Mouse (Mus musculus): ENCODE results near the gene Mob3b. TPM values are rescaled to one million over a fixed set of nuclear protein-coding genes. Genes with fewer than 3 reads are reported as not detected.

Mob3b gene
- polyA plus RNA-seq, 1 experiment = 0.12 TPM

GRCm38 (mm10) chr4:35148326-35148725, 9.0 kb downstream of the Mob3b start:
- TF ChIP-seq MAX (IDR thresholded peaks at IDR 0.05; ENCODE audit: low read depth) (no peak), MYOD1 (IDR thresholded peaks at IDR 0.05; ENCODE audit: control insufficient read depth in 1 of 3, insufficient read length in 2 of 3, low read depth in 2 of 3) (no peak), USF1 (IDR thresholded peaks at IDR 0.05; ENCODE audit: low read depth) (no peak), MYOG (IDR thresholded peaks at IDR 0.05; ENCODE audit: control insufficient read depth in 1 of 3, insufficient read depth in 1 of 3, insufficient read length in 2 of 3, low read depth in 2 of 3) (no peak), POLR2A (IDR thresholded peaks at IDR 0.05; ENCODE audit: insufficient read length, low read depth) (no peak), POLR2AphosphoS2 (IDR thresholded peaks at IDR 0.05; ENCODE audit: insufficient read length, low read depth) (no peak), E2F4 (IDR thresholded peaks at IDR 0.05; ENCODE audit: insufficient read depth) (no peak), TCF12 (IDR thresholded peaks at IDR 0.05; ENCODE audit: insufficient read depth, poor library complexity, severe bottlenecking) (no peak), REST (IDR thresholded peaks at IDR 0.05; ENCODE audit: insufficient read depth, insufficient read length) (no peak), TCF3 (IDR thresholded peaks at IDR 0.05; ENCODE audit: insufficient read length, low read depth) (no peak), SRF (IDR thresholded peaks at IDR 0.05; ENCODE audit: control insufficient read depth, insufficient read length, low read depth) (no peak), CEBPB (IDR thresholded peaks at IDR 0.05; ENCODE audit: insufficient read depth, poor library complexity, severe bottlenecking) (no peak)
- no peaks in the 10 kb centered on the region for H3K36me3 ChIP-seq (ENCODE audit: control insufficient read depth, insufficient read depth)

GRCm38 (mm10) chr4:35146597-35146996, 10.7 kb downstream of the Mob3b start:
- Histone ChIP-seq H3ac (ENCODE audit: control insufficient read depth, insufficient read length) (no peak overlapping the region), H3K36me3 (ENCODE audit: control insufficient read depth, insufficient read depth) (no peaks in the 10 kb centered on the region), H3K79me2 (ENCODE audit: control insufficient read depth, insufficient read depth) (no peaks in the 10 kb centered on the region), H3K4me2 (ENCODE audit: low read depth) (no peak overlapping the region), H3K27me3 (ENCODE audit: control insufficient read depth, insufficient read depth, insufficient read length) (no peaks in the 10 kb centered on the region), H3K4me3 (no peak overlapping the region)
- TF ChIP-seq REST (IDR thresholded peaks at IDR 0.05; ENCODE audit: insufficient read depth, insufficient read length) = no peak
- no peak for TF ChIP-seq CEBPB (IDR thresholded peaks at IDR 0.05; ENCODE audit: insufficient read depth, poor library complexity, severe bottlenecking)
- no peak for TF ChIP-seq TCF3 (IDR thresholded peaks at IDR 0.05; ENCODE audit: insufficient read length, low read depth)
- no peak for TF ChIP-seq MAX (IDR thresholded peaks at IDR 0.05; ENCODE audit: low read depth)
- no peak for TF ChIP-seq POLR2AphosphoS2 (IDR thresholded peaks at IDR 0.05; ENCODE audit: insufficient read length, low read depth)
- no peak for TF ChIP-seq MYOD1 (IDR thresholded peaks at IDR 0.05; ENCODE audit: control insufficient read depth in 1 of 3, insufficient read length in 2 of 3, low read depth in 2 of 3)

More at GRCm38 (mm10) chr4:35148326-35148725, 9.0 kb downstream of the Mob3b start:
- H3K4me2 ChIP-seq (ENCODE audit: low read depth) = no peak overlapping the region
- H3K4me3 ChIP-seq = no peak overlapping the region
- H3K79me2 ChIP-seq (ENCODE audit: control insufficient read depth, insufficient read depth) = no peaks in the 10 kb centered on the region
- no peak overlapping the region for H3ac ChIP-seq (ENCODE audit: control insufficient read depth, insufficient read length)
- H3K27me3 ChIP-seq (ENCODE audit: control insufficient read depth, insufficient read depth, insufficient read length) = no peaks in the 10 kb centered on the region

GRCm38 (mm10) chr4:35145726-35146125, 11.6 kb downstream of the Mob3b start:
- H3K4me3 ChIP-seq = no peak overlapping the region
- no peaks in the 10 kb centered on the region for H3K79me2 ChIP-seq (ENCODE audit: control insufficient read depth, insufficient read depth)
- H3K4me2 ChIP-seq (ENCODE audit: low read depth) = no peak overlapping the region
- no peaks in the 10 kb centered on the region for H3K27me3 ChIP-seq (ENCODE audit: control insufficient read depth, insufficient read depth, insufficient read length)
- TF ChIP-seq E2F4 (IDR thresholded peaks at IDR 0.05; ENCODE audit: insufficient read depth) = no peak
- TF ChIP-seq USF1 (IDR thresholded peaks at IDR 0.05; ENCODE audit: low read depth) = no peak
- TF ChIP-seq SRF (IDR thresholded peaks at IDR 0.05; ENCODE audit: control insufficient read depth, insufficient read length, low read depth) = no peak
- TF ChIP-seq REST (IDR thresholded peaks at IDR 0.05; ENCODE audit: insufficient read depth, insufficient read length) = no peak
- TF ChIP-seq MYOD1 (IDR thresholded peaks at IDR 0.05; ENCODE audit: control insufficient read depth in 1 of 3, insufficient read length in 2 of 3, low read depth in 2 of 3) = no peak
- TF ChIP-seq TCF12 (IDR thresholded peaks at IDR 0.05; ENCODE audit: insufficient read depth, poor library complexity, severe bottlenecking) = no peak
- no peak for TF ChIP-seq POLR2AphosphoS2 (IDR thresholded peaks at IDR 0.05; ENCODE audit: insufficient read length, low read depth)
- no peak for TF ChIP-seq POLR2A (IDR thresholded peaks at IDR 0.05; ENCODE audit: insufficient read length, low read depth)
- no peak for TF ChIP-seq TCF3 (IDR thresholded peaks at IDR 0.05; ENCODE audit: insufficient read length, low read depth)
- no peak for TF ChIP-seq MAX (IDR thresholded peaks at IDR 0.05; ENCODE audit: low read depth)
- no peak for TF ChIP-seq MYOG (IDR thresholded peaks at IDR 0.05; ENCODE audit: control insufficient read depth in 1 of 3, insufficient read depth in 1 of 3, insufficient read length in 2 of 3, low read depth in 2 of 3)
- no peak for TF ChIP-seq CEBPB (IDR thresholded peaks at IDR 0.05; ENCODE audit: insufficient read depth, poor library complexity, severe bottlenecking)
- no peak overlapping the region for H3ac ChIP-seq (ENCODE audit: control insufficient read depth, insufficient read length)
- no peaks in the 10 kb centered on the region for H3K36me3 ChIP-seq (ENCODE audit: control insufficient read depth, insufficient read depth)

GRCm38 (mm10) chr4:35143472-35144102, 13.7 kb downstream of the Mob3b start:
- H3K4me3 ChIP-seq = no peak overlapping the region
- H3K79me2 ChIP-seq (ENCODE audit: control insufficient read depth, insufficient read depth) = no peaks in the 10 kb centered on the region
- TF ChIP-seq TCF3 (IDR thresholded peaks at IDR 0.05; ENCODE audit: insufficient read length, low read depth) (no peak), MAX (IDR thresholded peaks at IDR 0.05; ENCODE audit: low read depth) (no peak), MYOG (IDR thresholded peaks at IDR 0.05; ENCODE audit: control insufficient read depth in 1 of 3, insufficient read depth in 1 of 3, insufficient read length in 2 of 3, low read depth in 2 of 3) (no peak), USF1 (IDR thresholded peaks at IDR 0.05; ENCODE audit: low read depth) (no peak), CEBPB (IDR thresholded peaks at IDR 0.05; ENCODE audit: insufficient read depth, poor library complexity, severe bottlenecking) (no peak), POLR2A (IDR thresholded peaks at IDR 0.05; ENCODE audit: insufficient read length, low read depth) (no peak), TCF12 (IDR thresholded peaks at IDR 0.05; ENCODE audit: insufficient read depth, poor library complexity, severe bottlenecking) (no peak), MYOD1 (IDR thresholded peaks at IDR 0.05; ENCODE audit: control insufficient read depth in 1 of 3, insufficient read length in 2 of 3, low read depth in 2 of 3) (no peak), REST (IDR thresholded peaks at IDR 0.05; ENCODE audit: insufficient read depth, insufficient read length) (no peak), POLR2AphosphoS2 (IDR thresholded peaks at IDR 0.05; ENCODE audit: insufficient read length, low read depth) (no peak), E2F4 (IDR thresholded peaks at IDR 0.05; ENCODE audit: insufficient read depth) (no peak), SRF (IDR thresholded peaks at IDR 0.05; ENCODE audit: control insufficient read depth, insufficient read length, low read depth) (no peak)
- H3K27me3 ChIP-seq (ENCODE audit: control insufficient read depth, insufficient read depth, insufficient read length) = no peaks in the 10 kb centered on the region
- H3K36me3 ChIP-seq (ENCODE audit: control insufficient read depth, insufficient read depth) = no peaks in the 10 kb centered on the region
- H3ac ChIP-seq (ENCODE audit: control insufficient read depth, insufficient read length) = no peak overlapping the region
- no peak overlapping the region for H3K4me2 ChIP-seq (ENCODE audit: low read depth)

Measured in myocyte (in vitro differentiated cells).